ENCODE assay signal across 8 mouse cellular contexts in genomic region chr7:44358886-44359654, GRCm38 (mm10). TPM values are rescaled to one million over a fixed set of nuclear protein-coding genes. Genes with fewer than 3 reads are reported as not detected.
DNase-seq lines count a peak whose midpoint lies in the region; ATAC-seq and TF ChIP-seq lines count a peak whose summit lies in the region.

No protein-coding gene starts in this region.

- no peak for TF ChIP-seq CTCF in MEL (IDR thresholded peaks at IDR 0.05 in 2 of 3, conservative IDR thresholded peaks at IDR 0.05 in 1 of 3; ENCODE audit: control insufficient read depth in 1 of 3, insufficient read depth in 1 of 3, low read depth in 2 of 3, low read length in 3 of 3, poor library complexity in 1 of 3, severe bottlenecking in 1 of 3)
- TF ChIP-seq CTCF in intestine, postnatal 0 days (IDR thresholded peaks at IDR 0.05; ENCODE audit: low read depth) = no peak

- no peak for TF ChIP-seq EP300 in MEL (IDR thresholded peaks at IDR 0.05; ENCODE audit: low read depth in 1 of 2, low read length in 2 of 2)

- H3K4me2 ChIP-seq in kidney, embryonic 15.5 days = peak overlapping the region; percentile 95
- peak overlapping the region; percentile 76 for H3K4me2 ChIP-seq in embryonic facial prominence, embryonic 11.5 days (ENCODE audit: low read depth, low read length)
- H3K4me2 ChIP-seq in intestine, postnatal 0 days (replicated peaks; ENCODE audit: low read depth) = peak overlapping the region; percentile 98

- DNase-seq in kidney, adult 8-10 months = no peak
- DNase-seq in MEL (ENCODE audit: low read depth, low spot score) = peak; percentile 21
- no peak for DNase-seq in embryonic facial prominence, embryonic 11.5 days (ENCODE audit: low spot score)
- DNase-seq in retina, embryonic 14.5 days (ENCODE audit: low spot score) = peak; percentile 59
- no peak for DNase-seq in yolk sac, embryonic 10.5 days (ENCODE audit: low spot score)

- no peak overlapping the region for H3K27ac ChIP-seq in kidney, embryonic 15.5 days
- H3K27ac ChIP-seq in MEL (ENCODE audit: control insufficient read depth, low read depth, low read length) = no peak overlapping the region
- H3K27ac ChIP-seq in embryonic facial prominence, embryonic 11.5 days (replicated peaks; ENCODE audit: low read depth, low read length) = no peak overlapping the region
- H3K27ac ChIP-seq in intestine, postnatal 0 days (ENCODE audit: low read depth, low read length) = no peak overlapping the region

- TF ChIP-seq POLR2A in MEL (IDR thresholded peaks at IDR 0.05; ENCODE audit: control insufficient read depth in 1 of 2, insufficient read depth in 1 of 2, low read depth in 1 of 2, low read length in 2 of 2, poor library complexity in 1 of 2) = no peak

- peak overlapping the region; percentile 59 for H3K4me3 ChIP-seq in kidney, embryonic 15.5 days (replicated peaks)
- no peak overlapping the region; a peak in 1 of 4 replicates for H3K4me3 ChIP-seq in MEL (ENCODE audit: control insufficient read depth in 1 of 2, insufficient read depth in 1 of 2, low read depth in 2 of 2, low read length in 2 of 2)
- peak overlapping the region; percentile 39 for H3K4me3 ChIP-seq in embryonic facial prominence, embryonic 11.5 days (ENCODE audit: low read depth, low read length)
- peak overlapping the region; percentile 52 for H3K4me3 ChIP-seq in intestine, postnatal 0 days (ENCODE audit: low read depth, low read length)

- peaks cover 75% of the 10 kb centered on the region for H3K27me3 ChIP-seq in kidney, embryonic 15.5 days
- no peaks in the 10 kb centered on the region for H3K27me3 ChIP-seq in MEL (ENCODE audit: control insufficient read depth in 1 of 2, insufficient read depth in 2 of 2, low read length in 2 of 2)
- peaks cover 60% of the 10 kb centered on the region for H3K27me3 ChIP-seq in embryonic facial prominence, embryonic 11.5 days (ENCODE audit: control insufficient read depth, insufficient read depth, low read length)
- H3K27me3 ChIP-seq in intestine, postnatal 0 days (replicated peaks; ENCODE audit: control insufficient read depth, insufficient read depth, low read length) = peaks cover 67% of the 10 kb centered on the region

- 3% methylated on average over 25 of the region's 26 CpGs for WGBS in kidney, embryonic 15.5 days
- 4% methylated on average over 14 of the region's 26 CpGs for WGBS in embryonic facial prominence, embryonic 11.5 days
- WGBS in intestine, postnatal 0 days = 8% methylated on average over 23 of the region's 26 CpGs

- H3K36me3 ChIP-seq in kidney, embryonic 15.5 days = no peaks in the 10 kb centered on the region
- peaks cover 0 to 2% of the 10 kb centered on the region in 2 experiments; a peak in 1 of 4 replicates for H3K36me3 ChIP-seq in MEL (ENCODE audit: control insufficient read depth in 1 of 2, insufficient read depth in 2 of 2, low read length in 2 of 2)
- H3K36me3 ChIP-seq in embryonic facial prominence, embryonic 11.5 days (replicated peaks; ENCODE audit: control insufficient read depth, insufficient read depth, low read depth, low read length) = no peaks in the 10 kb centered on the region
- H3K36me3 ChIP-seq in intestine, postnatal 0 days (ENCODE audit: control insufficient read depth, insufficient read depth) = no peaks in the 10 kb centered on the region

- ATAC-seq in kidney, embryonic 15.5 days (replicated peaks; ENCODE audit: low FRiP score) = peak; percentile 9; the same call in 1 of the 2 replicates
- ATAC-seq in embryonic facial prominence, embryonic 11.5 days (replicated peaks; ENCODE audit: insufficient number of reproducible peaks, low FRiP score, low TSS enrichment, low read depth) = 0 out of 2 replicates have a peak, but pooled peaks have one; percentile 12
- ATAC-seq in intestine, postnatal 0 days = no peak
- ATAC-seq in activated CD4-positive, CD25-positive, alpha-beta regulatory T cell, adult 4 months = no peak

- H3K9me3 ChIP-seq in kidney, embryonic 15.5 days (replicated peaks) = no peaks in the 10 kb centered on the region
- H3K9me3 ChIP-seq in MEL (replicated peaks; ENCODE audit: insufficient read depth, low read length) = no peaks in the 10 kb centered on the region
- no peaks in the 10 kb centered on the region for H3K9me3 ChIP-seq in embryonic facial prominence, embryonic 11.5 days (replicated peaks; ENCODE audit: control insufficient read depth, low read length)
- H3K9me3 ChIP-seq in intestine, postnatal 0 days (ENCODE audit: control insufficient read depth) = no peaks in the 10 kb centered on the region

- H3K9ac ChIP-seq in kidney, embryonic 15.5 days = peak overlapping the region; percentile 43; the same call in 1 of the 2 replicates
- no peak overlapping the region for H3K9ac ChIP-seq in MEL (ENCODE audit: control insufficient read depth, low read depth, low read length, poor library complexity, severe bottlenecking)
- H3K9ac ChIP-seq in embryonic facial prominence, embryonic 11.5 days (replicated peaks; ENCODE audit: low read length) = peak overlapping the region; percentile 46
- peak overlapping the region; percentile 34; the same call in 1 of the 2 replicates for H3K9ac ChIP-seq in intestine, postnatal 0 days (ENCODE audit: low read depth, low read length)

- H3K4me1 ChIP-seq in kidney, embryonic 15.5 days = peaks cover 46% of the 10 kb centered on the region
- H3K4me1 ChIP-seq in MEL (ENCODE audit: control insufficient read depth in 1 of 2, insufficient read depth in 2 of 2, low read length in 2 of 2) = peaks cover 0 to 6% of the 10 kb centered on the region in 2 experiments; a peak in 1 of 4 replicates
- H3K4me1 ChIP-seq in embryonic facial prominence, embryonic 11.5 days (ENCODE audit: control insufficient read depth, insufficient read depth, low read length) = peaks cover 6% of the 10 kb centered on the region; the same call in 1 of the 2 replicates
- no peaks in the 10 kb centered on the region for H3K4me1 ChIP-seq in intestine, postnatal 0 days (replicated peaks; ENCODE audit: control insufficient read depth, insufficient read depth, low read length)

- no peak for TF ChIP-seq RAD21 in MEL (IDR thresholded peaks at IDR 0.05; ENCODE audit: low read depth, low read length)

- no peaks in the 10 kb centered on the region for H3K79me2 ChIP-seq in MEL (ENCODE audit: control insufficient read depth, insufficient read depth, low read length, poor library complexity)

TF ChIP-seq in MEL, 35 proteins besides CTCF, POLR2A, EP300 and RAD21:
- TF ChIP-seq KAT2A (conservative IDR thresholded peaks at IDR 0.05; ENCODE audit: low read depth, low read length) = no peak
- TF ChIP-seq HCFC1 (IDR thresholded peaks at IDR 0.05; ENCODE audit: low read depth, low read length) = 0 out of 2 replicates have a peak, but pooled peaks have one; percentile 4

RNA-seq across cellular contexts. Expression of gene Syt3, which starts 24.8 kb away (rescaled TPM):
- polyA plus RNA-seq in kidney, embryonic 15.5 days (2015; fragmentation: Nextera tagmentation; extraction: Ambion mirVana) = 2.4 and 2.5 TPM in 2 replicates
- 0.08 and 0.20 TPM in 2 replicates for total RNA-seq in MEL (2012; rRNA removed)
- polyA plus RNA-seq in MEL (2012; ENCODE audit: insufficient read depth in 1 of 2, insufficient read length in 2 of 2, low read depth in 1 of 2, low replicate concordance in 2 of 2, missing spikeins in 1 of 2) = under 1 TPM in 1 of 2 experiments, not detected in 1; 0.56 TPM
- 1.4 and 1.9 TPM in 2 replicates for polyA plus RNA-seq in embryonic facial prominence, embryonic 11.5 days (2014; fragmentation: Nextera tagmentation; extraction: Ambion mirVana)
- 0.55 and 0.58 TPM in 2 replicates for polyA plus RNA-seq in intestine, postnatal 0 days (2015; fragmentation: Nextera tagmentation; extraction: Ambion mirVana)
- polyA plus RNA-seq in activated CD4-positive, CD25-positive, alpha-beta regulatory T cell, adult 4 months (2017; shearing (Covaris generic)) = not detected

RNA-seq across cellular contexts. Expression of gene 1700008O03Rik, which starts 26.6 kb away (rescaled TPM):
- polyA plus RNA-seq in kidney, embryonic 15.5 days (2015; fragmentation: Nextera tagmentation; extraction: Ambion mirVana) = 1.1 TPM in 2 replicates
- total RNA-seq in MEL (2012; rRNA removed) = not detected in 2 replicates
- polyA plus RNA-seq in MEL (2012; ENCODE audit: insufficient read depth in 1 of 2, insufficient read length in 2 of 2, low read depth in 1 of 2, low replicate concordance in 2 of 2, missing spikeins in 1 of 2) = under 1 TPM in 1 of 2 experiments, not detected in 1; 0.95 TPM
- 0.99 and 1.4 TPM in 2 replicates for polyA plus RNA-seq in embryonic facial prominence, embryonic 11.5 days (2014; fragmentation: Nextera tagmentation; extraction: Ambion mirVana)
- 0.51 and 0.60 TPM in 2 replicates for polyA plus RNA-seq in intestine, postnatal 0 days (2015; fragmentation: Nextera tagmentation; extraction: Ambion mirVana)
- polyA plus RNA-seq in activated CD4-positive, CD25-positive, alpha-beta regulatory T cell, adult 4 months (2017; shearing (Covaris generic)) = under 1 TPM; 0.59 to 0.66 TPM

RNA-seq across cellular contexts. Expression of gene Shank1, which starts 49.0 kb away (rescaled TPM):
- 1.6 and 2.5 TPM in 2 replicates for polyA plus RNA-seq in kidney, embryonic 15.5 days (2015; fragmentation: Nextera tagmentation; extraction: Ambion mirVana)
- 0.12 and 0.29 TPM in 2 replicates for total RNA-seq in MEL (2012; rRNA removed)
- polyA plus RNA-seq in MEL (2012; ENCODE audit: insufficient read depth in 1 of 2, insufficient read length in 2 of 2, low read depth in 1 of 2, low replicate concordance in 2 of 2, missing spikeins in 1 of 2) = 1 to 10 TPM in 1 of 2 experiments, not detected in 1; 3.9 TPM
- polyA plus RNA-seq in embryonic facial prominence, embryonic 11.5 days (2014; fragmentation: Nextera tagmentation; extraction: Ambion mirVana) = 0.98 and 1.00 TPM in 2 replicates
- polyA plus RNA-seq in intestine, postnatal 0 days (2015; fragmentation: Nextera tagmentation; extraction: Ambion mirVana) = 0.39 and 0.44 TPM in 2 replicates
- not detected for polyA plus RNA-seq in activated CD4-positive, CD25-positive, alpha-beta regulatory T cell, adult 4 months (2017; shearing (Covaris generic))

RNA-seq across cellular contexts. Expression of gene Clec11a, which starts 52.4 kb away (rescaled TPM):
- 6.0 and 7.0 TPM in 2 replicates for polyA plus RNA-seq in kidney, embryonic 15.5 days (2015; fragmentation: Nextera tagmentation; extraction: Ambion mirVana)
- total RNA-seq in MEL (2012; rRNA removed) = 0.33 and 0.39 TPM in 2 replicates
- polyA plus RNA-seq in MEL (2012; ENCODE audit: insufficient read depth in 1 of 2, insufficient read length in 2 of 2, low read depth in 1 of 2, low replicate concordance in 2 of 2, missing spikeins in 1 of 2) = under 1 TPM in 1 of 2 experiments, not detected in 1; 0.33 TPM
- polyA plus RNA-seq in embryonic facial prominence, embryonic 11.5 days (2014; fragmentation: Nextera tagmentation; extraction: Ambion mirVana) = 2.2 and 2.3 TPM in 2 replicates
- 3.5 and 3.8 TPM in 2 replicates for polyA plus RNA-seq in intestine, postnatal 0 days (2015; fragmentation: Nextera tagmentation; extraction: Ambion mirVana)
- polyA plus RNA-seq in activated CD4-positive, CD25-positive, alpha-beta regulatory T cell, adult 4 months (2017; shearing (Covaris generic)) = under 1 TPM; 0.51 to 0.73 TPM

Comparison
In these comparisons a context has a peak if more than half of its experiments do, and no peak if none do; other contexts are left out.
1. ATAC-seq: peak in kidney, embryonic 15.5 days (single experiment) and embryonic facial prominence, embryonic 11.5 days (single experiment); none in intestine, postnatal 0 days (single experiment) and activated CD4-positive, CD25-positive, alpha-beta regulatory T cell, adult 4 months (single experiment).
2. H3K4me3 ChIP-seq: peak in kidney, embryonic 15.5 days (single experiment), embryonic facial prominence, embryonic 11.5 days (single experiment) and intestine, postnatal 0 days (single experiment); none in MEL (0 of 2).
3. DNase-seq: peak in MEL (single experiment) and retina, embryonic 14.5 days (single experiment); none in kidney, adult 8-10 months (0 of 2), embryonic facial prominence, embryonic 11.5 days (single experiment) and yolk sac, embryonic 10.5 days (single experiment).
4. Peak in every context shown above with its lines, with median percentiles within 50 percentile points of each other: H3K4me2 ChIP-seq.